Mouse (Mus musculus): ENCODE data around the gene Pebp1. TPM values are rescaled to one million over a fixed set of nuclear protein-coding genes. Genes with fewer than 3 reads are reported as not detected.

Pebp1 gene
- total RNA-seq, 2 experiments from 2014 or later: 712 to 741 TPM

DNA sequence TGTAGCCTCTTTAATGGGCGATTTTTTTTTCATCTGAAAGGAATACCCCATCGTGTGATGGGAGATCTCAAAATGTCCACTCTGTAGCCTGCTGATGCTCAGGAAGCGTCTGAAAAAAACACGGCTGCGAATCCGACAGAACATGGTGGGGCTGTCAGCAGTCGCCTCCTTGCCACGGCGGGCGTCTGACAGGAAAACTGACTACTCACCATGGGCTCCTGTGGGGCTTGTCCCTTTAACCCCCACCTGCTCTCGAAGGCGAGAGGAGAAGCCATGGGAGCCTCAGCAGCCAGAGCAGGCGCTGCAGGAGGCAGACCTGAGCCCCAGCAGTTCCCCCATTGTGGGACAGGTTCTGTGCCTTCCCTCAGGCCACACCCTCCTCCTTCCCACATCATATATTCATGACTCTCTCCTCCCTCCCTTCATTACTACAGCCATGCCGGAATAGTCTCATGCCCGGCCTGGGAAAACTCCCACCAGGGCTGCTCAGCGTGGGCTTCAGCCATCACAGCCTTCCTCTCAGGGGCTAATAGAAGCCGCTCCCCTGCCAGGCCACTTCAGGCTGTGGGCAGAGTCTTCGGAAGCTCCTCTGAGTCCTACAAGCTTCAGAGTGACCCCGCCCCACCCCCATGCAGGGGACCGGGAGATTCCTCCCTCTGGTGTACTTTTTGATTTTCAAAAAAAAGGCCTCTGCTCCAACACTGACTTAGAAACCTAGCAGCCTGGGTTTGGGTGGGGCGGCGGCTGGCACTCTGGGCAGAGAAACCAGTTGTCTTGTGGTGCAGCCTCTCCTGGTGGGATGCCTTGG is 44.5 kb downstream of the Pebp1 start:
- peak; percentile 31 to 46 for DNase-seq (ENCODE audit: low spot score in 2 of 2)

DNA sequence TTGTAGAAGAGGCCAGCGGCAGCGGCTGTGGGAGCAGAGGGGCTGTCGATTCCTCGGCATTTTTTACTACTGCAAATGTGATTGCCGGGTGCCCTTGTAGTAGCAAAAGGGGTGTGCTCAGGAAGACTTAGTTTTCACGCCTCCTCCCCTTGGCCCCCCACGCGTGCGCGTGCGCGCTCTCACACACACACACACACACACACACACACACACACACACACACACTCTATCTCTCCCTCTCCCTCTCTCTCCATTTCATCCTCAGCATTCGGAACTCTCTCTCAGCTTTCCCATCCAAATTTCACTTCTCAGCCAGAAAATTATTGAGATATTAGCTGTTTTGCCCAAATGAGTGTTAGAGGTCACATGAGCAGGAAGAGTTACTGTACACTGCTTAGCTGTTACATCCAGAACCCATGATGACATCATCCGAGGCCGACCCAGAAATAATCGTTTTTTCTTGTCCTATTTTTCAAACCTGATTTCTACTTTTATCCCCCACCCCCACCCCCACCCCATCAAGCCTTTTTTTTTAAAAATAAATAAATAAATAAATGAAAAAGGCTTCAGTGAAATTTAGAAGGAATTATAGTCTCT is 45.4 kb downstream of the Pebp1 start:
- peak; percentile 51 to 55 for DNase-seq (ENCODE audit: low spot score in 2 of 2)

- peak; percentile 43 to 56 for DNase-seq (ENCODE audit: low spot score in 2 of 2)
Measured at GRCm38 (mm10) chr5:117240761-117241322, 46.6 kb downstream of the Pebp1 start.

GRCm38 (mm10) chr5:117240321-117240731 is 47.1 kb downstream of the Pebp1 start:
- peak; percentile 12 to 27 for DNase-seq (ENCODE audit: low spot score in 2 of 2)

GRCm38 (mm10) chr5:117239106-117239505 is 48.3 kb downstream of the Pebp1 start:
- DNase-seq (ENCODE audit: low spot score in 2 of 2): peak in 1 of 2 experiments; percentile 15

GRCm38 (mm10) chr5:117236540-117236939 is 50.9 kb downstream of the Pebp1 start:
- no peak for DNase-seq (ENCODE audit: low spot score in 2 of 2)

Other genes starting within 250 kb of the Pebp1 start
- 100 to 1,000 TPM; 141 to 142 TPM for gene Suds3, start 171.5 kb downstream of the Pebp1 start, total RNA-seq (2021)
- gene Taok3, start 167.5 kb downstream of the Pebp1 start, total RNA-seq (2021): 10 to 100 TPM; 53.8 to 54.3 TPM
- gene Vsig10, start 31.5 kb upstream of the Pebp1 start, total RNA-seq (2021): 1 to 10 TPM; 1.8 to 2.2 TPM
- gene Wsb2, start 69.7 kb upstream of the Pebp1 start, total RNA-seq (2021): 100 to 1,000 TPM; 305 to 313 TPM
- gene Rfc5, start 101.4 kb upstream of the Pebp1 start, total RNA-seq (2021): 10 to 100 TPM; 13.0 to 18.8 TPM
- 10 to 100 TPM; 33.2 to 35.2 TPM for gene Ksr2, start 126.4 kb upstream of the Pebp1 start, total RNA-seq (2021)